Mouse (Mus musculus) fat pad, adult 2 months (tissue): ENCODE measurements around the gene Pglyrp1.

ENCODE experiments used
- DNase-seq: peaks from one replicate; pipeline ENCODE4 v3.0.0-alpha.2; 2011; ENCODE audit warnings: low read depth, low spot score; ENCODE audit errors: extremely low read depth

Pglyrp1 gene

GRCm38 (mm10) chr7:18884745-18885422, 13.8 kb downstream of the Pglyrp1 start:
- no peak for DNase-seq

DNA sequence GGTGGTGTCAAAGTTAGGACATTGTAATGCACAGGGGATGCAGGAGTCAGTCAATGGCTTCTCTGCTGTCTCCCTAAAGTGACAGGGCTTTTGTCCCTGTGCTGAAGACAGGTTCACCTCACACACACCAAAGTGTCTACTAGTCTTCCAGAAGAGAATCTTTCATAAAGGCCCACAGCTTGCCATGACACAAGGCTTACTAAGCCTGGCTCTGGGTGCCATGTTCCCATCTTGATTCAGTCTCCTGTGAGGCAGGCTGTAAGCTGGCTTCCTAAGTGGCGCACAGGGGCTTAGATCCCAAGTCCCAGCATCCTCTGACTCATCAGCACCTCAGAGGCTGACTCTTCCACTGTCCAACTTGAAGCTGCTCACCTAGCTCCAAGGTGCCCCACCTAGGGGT, 15.8 kb downstream of the Pglyrp1 start:
- no peak for DNase-seq

DNA sequence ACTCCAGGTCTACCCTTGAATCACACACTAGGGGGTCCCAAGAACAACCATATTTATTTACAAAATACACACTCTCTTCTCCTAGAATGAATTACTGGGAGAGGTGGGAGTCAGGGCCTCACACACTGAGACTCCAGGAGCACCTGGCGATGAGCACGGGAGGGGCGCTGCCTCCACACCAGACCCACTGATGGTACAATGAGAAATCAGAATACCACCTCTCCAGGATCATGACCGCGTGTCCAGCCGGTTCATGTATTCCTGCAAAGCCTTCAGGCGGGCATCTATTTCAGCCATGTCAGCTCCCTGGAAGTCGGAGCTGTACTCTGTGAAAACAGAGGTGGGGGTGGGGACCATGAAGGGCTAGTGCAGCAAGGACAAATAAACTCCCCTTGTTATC, 19.7 kb downstream of the Pglyrp1 start:
- no peak for DNase-seq

GRCm38 (mm10) chr7:18891872-18892599, 20.9 kb downstream of the Pglyrp1 start:
- no peak for DNase-seq

DNA sequence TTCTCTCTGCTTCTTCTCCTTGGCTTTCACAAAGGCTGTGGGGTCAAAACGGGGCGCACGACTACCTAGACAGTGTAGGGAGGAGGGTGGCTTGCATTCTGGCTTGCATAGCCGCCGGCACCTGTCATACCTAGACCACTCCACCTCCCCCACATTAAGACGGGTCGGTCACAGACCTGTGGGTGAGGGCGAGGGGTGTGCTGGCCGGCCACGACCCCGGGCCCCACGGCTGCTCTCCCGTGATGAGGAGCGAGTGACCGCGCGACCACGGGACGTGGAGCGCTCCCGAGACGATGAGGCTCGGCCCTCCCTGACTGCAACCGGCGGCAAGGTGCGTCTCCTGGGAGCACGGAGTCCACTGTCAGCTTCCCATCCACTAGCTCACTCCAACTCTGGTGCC, 21.9 kb downstream of the Pglyrp1 start:
- DNase-seq = no peak

DNA sequence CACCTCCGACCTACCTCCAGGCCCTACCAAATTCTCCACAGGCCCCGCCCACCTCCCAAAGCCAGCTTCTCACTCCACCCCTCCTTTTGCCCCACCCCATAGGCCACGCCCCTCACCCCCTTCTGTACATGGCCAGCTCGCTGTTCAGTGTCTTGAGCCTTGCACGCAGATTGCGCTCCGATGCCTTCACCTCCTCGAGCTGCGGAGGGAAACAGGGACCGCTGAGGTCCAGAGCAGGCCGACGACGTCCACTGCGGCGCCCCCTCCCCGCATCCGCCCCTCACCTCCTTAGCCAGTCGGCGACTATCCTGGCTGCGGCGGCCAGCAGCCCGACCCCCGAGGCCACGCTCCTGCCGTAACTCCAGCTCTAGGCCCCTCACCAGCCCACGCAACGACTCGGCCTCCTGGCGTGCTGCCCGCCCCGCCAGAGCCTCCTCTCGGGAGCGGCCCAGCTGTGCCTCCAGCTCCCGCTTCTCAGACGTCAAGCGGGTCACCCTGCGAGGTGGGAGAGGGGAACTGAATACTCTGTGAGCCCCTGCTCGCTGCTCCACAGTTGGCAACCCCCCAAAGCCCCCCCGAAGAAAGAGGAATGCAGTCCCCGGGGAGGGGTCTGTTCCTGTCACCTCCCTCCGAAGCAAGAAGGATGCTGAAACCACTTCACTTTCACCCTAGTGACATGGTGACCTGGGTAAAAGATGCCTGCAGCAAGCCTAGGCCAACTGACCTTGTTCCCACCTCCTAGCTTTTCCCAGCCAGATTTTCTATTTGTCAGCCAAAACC, 22.7 kb downstream of the Pglyrp1 start:
- DNase-seq = no peak

GRCm38 (mm10) chr7:18896536-18896935, 25.4 kb downstream of the Pglyrp1 start:
- DNase-seq = no peak

- DNase-seq = no peak
These were observed 29.4 kb downstream of the Pglyrp1 start for GRCm38 (mm10) chr7:18900513-18900912.

DNA sequence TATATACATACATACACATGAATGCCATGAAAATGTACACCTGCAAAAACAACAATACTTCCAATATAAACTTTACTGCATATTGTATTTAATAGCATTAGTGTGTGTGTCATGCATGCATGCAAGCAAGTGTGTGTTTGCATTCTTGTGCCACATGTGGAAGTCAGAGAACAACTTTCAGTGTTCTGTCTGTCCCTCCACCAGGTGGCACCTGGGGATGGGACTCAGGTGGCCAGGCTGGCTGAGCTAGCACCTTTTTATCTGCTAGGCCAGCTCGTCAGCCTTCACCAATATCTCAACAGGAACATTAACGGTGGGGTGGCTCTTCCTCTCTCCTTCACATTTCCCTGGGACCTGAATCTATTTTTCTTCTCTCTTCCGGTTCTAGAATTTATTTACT, 31.4 kb downstream of the Pglyrp1 start:
- no peak for DNase-seq

- DNase-seq = peak; percentile 46
These were observed 33.8 kb downstream of the Pglyrp1 start for GRCm38 (mm10) chr7:18904971-18905370.

DNA sequence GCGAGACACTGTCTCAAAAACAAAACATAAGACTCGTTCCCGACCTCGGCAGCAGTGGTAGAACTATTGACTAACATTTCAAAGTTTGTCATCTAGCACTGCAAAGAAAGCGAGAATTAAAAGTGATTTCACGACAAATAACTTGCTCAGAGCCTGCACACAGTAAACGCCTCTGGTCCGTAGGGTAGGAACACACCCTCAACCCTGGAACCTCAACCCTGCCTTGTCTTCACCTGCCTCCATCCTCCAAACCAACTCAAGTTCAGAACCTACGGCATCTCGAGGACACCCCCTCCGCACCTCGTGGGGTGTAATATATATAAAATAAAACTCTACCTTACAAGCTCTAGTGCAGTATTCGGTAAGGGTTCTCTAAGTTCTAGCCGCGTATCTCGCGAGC, 38.7 kb downstream of the Pglyrp1 start:
- DNase-seq = no peak

- peak; percentile 99 for DNase-seq
These were observed 39.2 kb downstream of the Pglyrp1 start, which contains the start of gene Ccdc61 for GRCm38 (mm10) chr7:18910241-18910831. TSS of gene Ccdc61 (minus strand) at chr7:18910415.

- no peak for DNase-seq
These were observed 45.1 kb downstream of the Pglyrp1 start for GRCm38 (mm10) chr7:18916254-18916653.

GRCm38 (mm10) chr7:18917931-18918330, 46.8 kb downstream of the Pglyrp1 start:
- DNase-seq = peak; percentile 34

DNA sequence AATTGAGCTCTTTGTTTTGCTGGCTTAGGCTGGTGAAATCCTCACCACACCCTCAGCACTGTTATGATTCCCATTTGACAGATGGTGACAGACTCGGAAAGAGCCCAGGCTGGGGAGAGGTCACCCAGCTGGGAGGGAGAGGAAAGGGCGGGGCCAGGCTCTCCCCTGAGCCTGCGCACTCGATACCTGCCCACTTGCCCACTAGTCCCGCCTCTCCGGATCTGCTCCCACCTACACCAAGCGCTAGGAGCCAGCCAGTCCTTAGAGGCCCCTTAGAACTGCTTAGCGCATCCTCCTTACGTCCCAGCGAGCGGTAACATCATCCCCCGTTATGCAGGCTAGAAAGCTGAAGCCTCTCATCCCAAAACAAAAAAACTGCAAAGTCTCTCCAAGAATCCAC, 49.9 kb downstream of the Pglyrp1 start:
- DNase-seq = no peak

GRCm38 (mm10) chr7:18922807-18923206, 51.7 kb downstream of the Pglyrp1 start:
- no peak for DNase-seq

- DNase-seq = no peak
These were observed 52.1 kb downstream of the Pglyrp1 start for GRCm38 (mm10) chr7:18923267-18923666.

GRCm38 (mm10) chr7:18923711-18924191, 52.6 kb downstream of the Pglyrp1 start:
- no peak for DNase-seq

DNA sequence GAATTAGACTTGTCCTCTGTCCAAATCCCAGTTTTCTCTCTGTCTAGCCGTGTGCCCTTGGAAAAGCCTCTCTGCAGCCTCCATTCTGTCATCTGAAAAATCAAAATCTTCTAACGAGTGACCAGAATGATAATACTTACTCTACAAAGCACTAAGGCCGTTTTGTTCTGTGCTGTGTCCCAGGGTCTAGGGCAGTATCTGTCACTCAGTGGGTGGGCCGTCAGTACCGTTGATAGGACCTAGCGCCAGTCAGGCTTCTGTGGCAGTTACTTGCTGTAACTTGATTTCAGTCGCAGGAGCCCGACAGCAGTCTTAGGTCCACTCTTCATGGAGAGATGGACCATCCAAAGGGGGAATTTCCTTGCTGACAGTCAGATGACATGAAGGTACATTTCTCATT, 53.2 kb downstream of the Pglyrp1 start:
- DNase-seq = no peak

GRCm38 (mm10) chr7:18925162-18925938, 54.2 kb downstream of the Pglyrp1 start, which contains the start of gene Nova2:
TSS of gene Nova2 (plus strand) at chr7:18925888.
- DNase-seq = no peak
